Mouse (Mus musculus) kidney, embryonic 15.5 days (tissue): ENCODE data around the gene Sytl1. TPM values are rescaled to one million over a fixed set of nuclear protein-coding genes. Genes with fewer than 3 reads are reported as not detected.

ENCODE experiments used
- ATAC-seq: fragments of 200-750 bp; cut with Nextera tagmentation; replicated peaks from 2 replicates; pipeline ENCODE4 v1.8.0; 2017; ENCODE audit warnings: moderate TSS enrichment; ENCODE audit not compliant: low FRiP score
- H3K27ac ChIP-seq: fragments of 300-500 bp; sonication (generic); 2 replicates; pipeline ENCODE4 v1.5.1; 2015; ENCODE audit warnings: mild to moderate bottlenecking, inconsistent platforms
- H3K27me3 ChIP-seq: fragments of 300-500 bp; sonication (generic); 2 replicates; pipeline ENCODE4 v1.6.1; 2015; ENCODE audit warnings: inconsistent platforms
- H3K36me3 ChIP-seq: fragments of 300-500 bp; sonication (generic); 2 replicates; pipeline ENCODE4 v1.6.1; 2015; ENCODE audit warnings: inconsistent platforms
- H3K4me1 ChIP-seq: fragments of 300-500 bp; sonication (generic); 2 replicates; pipeline ENCODE4 v1.6.1; 2015; ENCODE audit warnings: inconsistent platforms
- H3K4me2 ChIP-seq: fragments of 300-500 bp; sonication (generic); 2 replicates; pipeline ENCODE4 v1.6.1; 2015; ENCODE audit warnings: moderate library complexity, mild to moderate bottlenecking, inconsistent platforms
- H3K4me3 ChIP-seq: fragments of 300-500 bp; sonication (generic); replicated peaks from 2 replicates; pipeline ENCODE4 v1.5.1; 2015; ENCODE audit warnings: mild to moderate bottlenecking, inconsistent platforms
- H3K9ac ChIP-seq: fragments of 300-500 bp; sonication (generic); 2 replicates; pipeline ENCODE4 v1.6.1; 2015; ENCODE audit warnings: mild to moderate bottlenecking, inconsistent platforms
- H3K9me3 ChIP-seq: fragments of 300-500 bp; sonication (generic); replicated peaks from 2 replicates; pipeline ENCODE4 v1.6.1; 2016; ENCODE audit warnings: inconsistent platforms
- WGBS: fragments of 180-500 bp; shearing (Covaris S2); methylation state at CpG from one replicate; pipeline ENCODE4 v1.1.7; 2015; ENCODE audit warnings: mixed read lengths; 5-methylcytosine and 5-hydroxymethylcytosine counted together
- polyA plus RNA-seq: library from polyadenylated mRNA; unstranded; fragments of >200 nt; fragmentation: Nextera tagmentation; extraction: Ambion mirVana; gene quantifications from 2 replicates; pipeline ENCODE4 v1.2.1, GENCODE M21; 2015

Sytl1 gene
- polyA plus RNA-seq, 1 experiment from 2014 or later = 0.96 TPM

DNA sequence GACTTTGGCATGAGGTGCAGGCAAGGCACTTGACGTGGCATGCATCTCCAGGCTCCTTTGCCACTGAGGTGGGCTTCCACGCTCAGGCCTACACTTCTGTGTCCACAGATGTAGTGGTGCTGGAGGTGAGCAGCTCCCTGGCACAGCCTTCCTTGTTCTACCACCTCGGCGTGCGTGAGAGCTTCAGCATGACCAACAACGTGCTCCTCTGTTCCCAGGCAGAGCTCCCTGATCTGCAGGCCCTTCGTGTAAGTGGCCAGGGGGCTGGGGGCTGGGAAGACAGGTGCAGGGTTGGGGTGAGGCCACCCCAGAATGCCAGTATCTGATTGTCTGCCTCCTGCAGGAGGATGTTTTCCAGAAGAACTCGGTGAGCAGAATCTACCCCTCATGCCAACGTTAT, 20.2 kb downstream of the Sytl1 start:
- no peaks in the 10 kb centered on the region for H3K9me3 ChIP-seq
- H3K27ac ChIP-seq = no peak overlapping the region
- no peak overlapping the region for H3K4me2 ChIP-seq
- peaks cover 37% of the 10 kb centered on the region for H3K4me1 ChIP-seq
- H3K9ac ChIP-seq = no peak overlapping the region
- H3K27me3 ChIP-seq = peaks cover 55% of the 10 kb centered on the region
- H3K4me3 ChIP-seq = no peak overlapping the region
- no peak for ATAC-seq
- no peaks in the 10 kb centered on the region for H3K36me3 ChIP-seq
- 65% methylated on average over 9 of the region's 9 CpGs for WGBS

DNA sequence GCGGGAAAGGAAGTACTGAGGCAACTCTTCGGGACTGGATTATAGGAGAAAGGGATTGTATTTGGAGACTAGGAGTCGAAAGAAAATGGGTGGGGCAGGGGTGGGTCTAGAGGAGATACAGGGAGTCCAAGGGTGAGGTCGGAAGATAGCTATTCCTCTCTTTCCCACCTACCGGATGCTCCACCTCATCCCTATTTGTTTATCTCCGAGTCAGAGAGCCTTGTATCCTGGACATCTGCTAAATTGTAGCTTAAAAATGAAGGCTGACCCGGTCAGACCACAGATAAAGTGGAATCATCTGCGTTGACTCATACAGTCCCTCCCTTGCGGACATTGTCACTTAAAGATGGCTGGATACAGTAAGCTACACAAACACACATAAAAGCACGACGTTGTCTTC, 21.0 kb downstream of the Sytl1 start:
- Histone ChIP-seq H3K9ac (0 out of 2 replicates have a peak overlapping the region, but pooled peaks have one; percentile 5), H3K9me3 (no peaks in the 10 kb centered on the region), H3K27ac (0 out of 2 replicates have a peak overlapping the region, but pooled peaks have one; percentile 81), H3K36me3 (no peaks in the 10 kb centered on the region), H3K27me3 (peaks cover 47% of the 10 kb centered on the region), H3K4me3 (peak overlapping the region; percentile 67), H3K4me1 (peaks cover 31% of the 10 kb centered on the region), H3K4me2 (peak overlapping the region; percentile 98)
- WGBS = 29% methylated on average over 11 of the region's 11 CpGs
- ATAC-seq = no peak

GRCm38 (mm10) chr4:133240934-133241908, 21.7 kb downstream of the Sytl1 start:
- Histone ChIP-seq H3K4me2 (peak overlapping the region; percentile 98), H3K27ac (peak overlapping the region; percentile 81), H3K27me3 (peaks cover 40% of the 10 kb centered on the region), H3K9ac (peak overlapping the region; percentile 62), H3K36me3 (no peaks in the 10 kb centered on the region), H3K9me3 (no peaks in the 10 kb centered on the region), H3K4me1 (peaks cover 27% of the 10 kb centered on the region), H3K4me3 (peak overlapping the region; percentile 67)
- WGBS = under 1% methylated on average over 78 of the region's 78 CpGs
- peak; percentile 94 for ATAC-seq

DNA sequence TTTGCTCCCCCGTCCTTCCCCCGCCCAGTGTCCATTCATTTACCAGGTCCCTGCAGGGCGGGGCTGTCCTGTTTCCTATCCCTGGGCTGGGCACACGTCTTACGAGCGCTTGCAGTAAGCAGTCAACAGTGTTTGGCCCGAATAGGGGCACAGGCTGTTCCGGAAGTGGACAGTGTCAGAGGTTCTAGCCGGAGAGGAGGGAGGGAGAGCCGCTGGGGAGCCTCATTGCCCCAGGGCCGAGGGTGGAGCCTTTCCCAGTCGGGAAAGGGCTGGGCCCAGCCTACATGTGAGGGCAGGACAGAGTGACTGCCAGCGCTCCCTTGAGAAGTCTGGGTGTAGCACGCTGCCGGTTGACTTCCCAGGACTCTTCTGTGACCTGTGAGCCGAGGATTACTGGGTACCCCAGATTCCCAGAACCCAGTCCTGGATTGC, 22.4 kb downstream of the Sytl1 start, which contains the start of gene Map3k6:
TSS of gene Map3k6 (plus strand) at position 329 of the 432 bp plus-strand sequence.
- peak within 1 kb of the TSS; percentile 98 for H3K4me2 ChIP-seq
- peaks cover 36% of the 10 kb centered on the region for H3K27me3 ChIP-seq
- 3% methylated on average over 16 of the region's 16 CpGs for WGBS
- H3K4me3 ChIP-seq = peak within 1 kb of the TSS; percentile 67
- ATAC-seq = peak; percentile 38
- peaks cover 27% of the 10 kb centered on the region for H3K4me1 ChIP-seq
- H3K27ac ChIP-seq = peak within 1 kb of the TSS; percentile 81
- no peaks in the 10 kb centered on the region for H3K9me3 ChIP-seq
- H3K36me3 ChIP-seq = no peaks in the 10 kb centered on the region
- H3K9ac ChIP-seq = peak within 1 kb of the TSS; percentile 62

DNA sequence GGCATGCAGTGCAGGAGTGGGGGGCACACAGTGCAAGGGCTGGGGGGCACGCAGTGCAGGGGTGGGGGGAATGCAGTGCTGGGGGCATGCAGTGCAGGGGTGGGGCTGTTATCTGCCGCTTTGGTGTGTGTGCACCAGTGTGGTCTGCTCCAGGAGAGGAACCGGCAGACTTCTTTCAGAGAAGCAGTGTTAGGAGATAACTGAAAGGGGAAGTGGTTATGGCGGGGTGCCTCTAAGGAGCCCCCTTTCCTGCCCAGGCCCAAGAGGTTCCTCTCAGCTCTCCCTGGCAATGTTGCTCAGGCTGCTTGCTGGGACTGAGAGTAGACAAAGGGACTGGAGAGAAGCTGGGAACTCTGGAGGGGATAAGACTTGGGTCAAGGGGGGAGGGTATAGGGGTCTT, 25.0 kb downstream of the Sytl1 start:
- Histone ChIP-seq H3K4me2 (no peak overlapping the region), H3K4me1 (peaks cover 19% of the 10 kb centered on the region), H3K27ac (no peak overlapping the region), H3K9ac (no peak overlapping the region), H3K36me3 (no peaks in the 10 kb centered on the region), H3K9me3 (no peaks in the 10 kb centered on the region), H3K27me3 (peaks cover 20% of the 10 kb centered on the region), H3K4me3 (no peak overlapping the region)
- WGBS = 73% methylated on average over 4 of the region's 4 CpGs
- ATAC-seq = no peak

DNA sequence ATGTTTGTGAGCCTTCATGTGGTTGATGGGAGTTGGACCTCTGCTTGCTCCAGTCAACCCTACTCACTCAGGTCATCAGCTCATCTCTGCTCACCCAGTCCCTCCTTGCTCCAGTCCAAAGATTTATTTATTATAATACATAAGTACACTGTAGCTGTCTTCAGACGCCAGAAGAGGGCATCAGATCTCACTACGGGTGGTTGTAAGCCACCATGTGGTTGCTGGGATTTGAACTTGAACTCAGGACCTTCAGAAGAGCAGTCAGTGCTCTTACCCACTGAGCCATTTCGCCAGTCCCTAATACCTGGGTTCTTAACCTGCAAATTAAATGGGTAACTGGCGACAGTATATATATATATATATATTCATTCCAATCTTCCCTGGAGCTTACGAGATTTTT, 27.5 kb downstream of the Sytl1 start:
- Histone ChIP-seq H3K4me3 (no peak overlapping the region), H3K9me3 (no peaks in the 10 kb centered on the region), H3K36me3 (no peaks in the 10 kb centered on the region), H3K27ac (no peak overlapping the region), H3K27me3 (peaks cover 8% of the 10 kb centered on the region; the same call in 1 of the 2 replicates), H3K4me1 (peaks cover 4% of the 10 kb centered on the region), H3K4me2 (no peak overlapping the region), H3K9ac (no peak overlapping the region)
- no peak for ATAC-seq
- 80% methylated on average over 5 of the region's 5 CpGs for WGBS

DNA sequence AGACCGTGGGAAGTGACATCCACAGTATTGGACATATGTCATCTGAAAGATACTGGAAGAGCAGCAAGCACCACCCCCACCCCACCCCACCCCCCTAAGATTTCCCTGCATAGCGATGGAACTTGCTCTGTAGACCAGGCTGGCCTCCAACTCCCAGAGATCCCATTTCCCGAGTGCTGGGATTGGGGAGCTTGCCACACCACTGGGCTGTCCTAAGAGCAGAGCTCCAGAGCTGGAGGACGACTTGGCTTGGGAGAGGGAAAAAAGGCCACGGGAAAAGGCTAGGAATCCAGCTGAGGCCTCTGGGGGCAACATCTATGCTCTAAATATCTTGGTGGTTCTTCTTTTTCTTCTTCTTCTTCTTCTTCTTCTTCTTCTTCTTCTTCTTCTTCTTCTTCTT, 28.1 kb downstream of the Sytl1 start:
- H3K4me3 ChIP-seq = no peak overlapping the region
- 54% methylated on average over 5 of the region's 5 CpGs for WGBS
- H3K9me3 ChIP-seq = no peaks in the 10 kb centered on the region
- no peaks in the 10 kb centered on the region for H3K36me3 ChIP-seq
- no peak for ATAC-seq
- H3K27ac ChIP-seq = no peak overlapping the region
- H3K27me3 ChIP-seq = peaks cover 8% of the 10 kb centered on the region; the same call in 1 of the 2 replicates
- H3K9ac ChIP-seq = no peak overlapping the region
- no peak overlapping the region for H3K4me2 ChIP-seq
- no peaks in the 10 kb centered on the region for H3K4me1 ChIP-seq

DNA sequence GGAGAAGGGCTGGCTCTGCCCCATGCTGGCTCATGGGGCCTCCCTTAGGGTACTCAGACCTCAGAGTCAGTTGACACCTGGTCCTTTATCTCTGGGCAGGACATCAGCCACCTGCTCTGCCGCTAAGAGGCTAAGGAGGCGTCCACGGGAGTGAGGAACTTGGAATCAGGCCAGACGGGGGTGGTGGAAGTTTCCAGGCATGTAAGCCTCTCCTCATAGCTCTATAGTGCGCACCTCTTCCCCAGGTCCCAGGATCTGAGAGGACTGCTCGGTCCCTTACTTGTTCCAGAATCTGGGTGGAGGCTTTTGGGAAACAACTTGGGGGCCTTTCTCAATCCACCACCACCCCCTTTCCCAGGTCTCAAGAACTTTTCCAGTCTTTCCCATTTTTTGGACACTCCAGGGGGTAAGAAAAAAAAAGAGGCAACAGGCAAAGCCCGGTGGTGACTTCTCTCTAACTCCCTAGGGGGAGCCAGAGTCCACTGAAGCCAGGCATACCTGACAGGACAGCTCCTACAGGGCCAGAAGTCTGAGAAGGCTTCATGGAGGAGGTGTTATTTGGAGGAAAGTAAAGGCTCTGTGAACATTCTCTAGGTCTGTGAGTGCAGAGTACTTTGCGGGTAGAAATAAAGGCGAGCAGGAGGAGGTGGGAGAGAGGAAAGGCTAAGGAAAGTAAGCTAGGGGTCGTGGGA, 29.5 kb downstream of the Sytl1 start:
- 33% methylated on average over 10 of the region's 10 CpGs for WGBS
- H3K9me3 ChIP-seq = no peaks in the 10 kb centered on the region
- H3K4me2 ChIP-seq = no peak overlapping the region
- H3K4me3 ChIP-seq = no peak overlapping the region
- no peak overlapping the region for H3K9ac ChIP-seq
- H3K36me3 ChIP-seq = no peaks in the 10 kb centered on the region
- no peaks in the 10 kb centered on the region for H3K4me1 ChIP-seq
- no peaks in the 10 kb centered on the region for H3K27me3 ChIP-seq
- H3K27ac ChIP-seq = no peak overlapping the region
- no peak for ATAC-seq

DNA sequence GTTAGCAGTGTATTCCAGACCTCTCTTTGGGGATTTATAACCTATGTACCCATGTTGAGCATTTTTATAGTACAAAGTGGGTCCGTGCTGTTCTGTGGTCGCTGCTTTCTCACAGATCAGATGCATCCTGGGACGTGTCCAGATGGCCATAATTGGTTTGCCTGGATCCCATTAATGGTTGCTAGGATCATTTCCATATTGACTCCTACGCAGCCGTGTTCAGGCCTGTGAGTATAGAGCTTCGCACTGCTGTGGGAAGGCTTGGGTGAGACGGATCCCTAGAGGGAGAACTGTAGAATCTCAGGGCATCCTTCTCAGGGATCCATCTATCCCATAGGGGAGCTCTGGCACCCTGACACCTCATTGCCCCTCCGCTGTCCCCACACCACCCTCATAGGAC, 33.3 kb downstream of the Sytl1 start:
- no peaks in the 10 kb centered on the region for H3K9me3 ChIP-seq
- ATAC-seq = no peak
- no peak overlapping the region for H3K27ac ChIP-seq
- H3K4me2 ChIP-seq = no peak overlapping the region
- H3K4me3 ChIP-seq = no peak overlapping the region
- no peaks in the 10 kb centered on the region for H3K36me3 ChIP-seq
- 75% methylated on average over 8 of the region's 8 CpGs for WGBS
- peaks cover 9% of the 10 kb centered on the region; the same call in 1 of the 2 replicates for H3K4me1 ChIP-seq
- no peaks in the 10 kb centered on the region for H3K27me3 ChIP-seq
- H3K9ac ChIP-seq = no peak overlapping the region

DNA sequence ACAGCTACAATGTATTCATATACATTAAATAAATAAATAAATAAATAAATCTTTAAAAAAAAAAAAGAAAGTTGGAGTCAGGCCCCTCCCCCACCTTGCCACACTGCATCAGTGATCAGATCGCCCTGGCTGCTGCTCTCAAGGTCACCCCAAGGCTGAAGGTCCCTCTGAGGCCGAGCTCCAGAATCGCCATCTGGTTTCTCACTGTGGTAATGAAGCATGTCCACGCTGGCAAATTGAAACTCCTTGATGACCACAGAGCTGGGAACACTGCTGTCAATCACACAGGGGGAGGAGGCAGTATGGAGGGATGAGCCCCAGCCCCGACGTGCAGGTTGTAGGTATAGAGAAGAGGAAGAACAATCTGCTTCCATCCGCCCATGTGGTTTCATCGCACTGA, 35.3 kb downstream of the Sytl1 start:
- H3K27me3 ChIP-seq = no peaks in the 10 kb centered on the region
- 48% methylated on average over 8 of the region's 8 CpGs for WGBS
- no peak overlapping the region for H3K4me2 ChIP-seq
- no peak for ATAC-seq
- no peaks in the 10 kb centered on the region for H3K36me3 ChIP-seq
- no peaks in the 10 kb centered on the region for H3K9me3 ChIP-seq
- no peak overlapping the region for H3K9ac ChIP-seq
- peaks cover 15% of the 10 kb centered on the region for H3K4me1 ChIP-seq
- no peak overlapping the region for H3K4me3 ChIP-seq
- no peak overlapping the region for H3K27ac ChIP-seq

GRCm38 (mm10) chr4:133226073-133226472, 36.8 kb downstream of the Sytl1 start:
- no peaks in the 10 kb centered on the region for H3K36me3 ChIP-seq
- H3K4me3 ChIP-seq = no peak overlapping the region
- WGBS = 63% methylated on average over 10 of the region's 10 CpGs
- ATAC-seq = no peak
- peaks cover 7% of the 10 kb centered on the region; the same call in 1 of the 2 replicates for H3K27me3 ChIP-seq
- H3K4me1 ChIP-seq = peaks cover 27% of the 10 kb centered on the region
- H3K27ac ChIP-seq = no peak overlapping the region; the same call in 1 of the 2 replicates
- no peak overlapping the region for H3K4me2 ChIP-seq
- no peaks in the 10 kb centered on the region for H3K9me3 ChIP-seq
- H3K9ac ChIP-seq = no peak overlapping the region

DNA sequence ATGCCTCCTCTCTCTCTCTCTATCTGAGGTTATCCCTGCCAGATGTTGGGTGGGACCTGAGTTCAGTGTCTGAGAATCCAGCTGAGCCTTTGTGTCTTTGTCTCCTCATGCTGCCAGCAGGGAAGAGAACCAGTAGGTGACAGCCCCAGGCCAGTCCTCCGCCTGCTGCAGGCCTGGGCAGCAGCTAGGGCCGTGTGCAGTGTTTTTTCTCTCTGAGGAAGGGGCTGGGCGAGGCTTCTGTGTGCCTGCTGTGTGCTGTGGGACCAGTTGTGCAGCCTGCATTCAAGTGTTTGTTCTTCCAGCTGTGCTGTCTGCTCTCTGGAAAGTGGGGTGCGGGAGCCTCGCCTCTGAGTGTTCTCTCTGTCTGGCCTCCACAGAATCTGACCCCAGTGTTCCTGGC, 39.0 kb downstream of the Sytl1 start:
- WGBS = 66% methylated on average over 5 of the region's 5 CpGs
- peaks cover 35% of the 10 kb centered on the region for H3K4me1 ChIP-seq
- no peak overlapping the region for H3K4me2 ChIP-seq
- H3K4me3 ChIP-seq = no peak overlapping the region
- H3K36me3 ChIP-seq = no peaks in the 10 kb centered on the region
- no peak overlapping the region for H3K9ac ChIP-seq
- peaks cover 16% of the 10 kb centered on the region; the same call in 1 of the 2 replicates for H3K27me3 ChIP-seq
- ATAC-seq = no peak
- H3K9me3 ChIP-seq = no peaks in the 10 kb centered on the region
- no peak overlapping the region for H3K27ac ChIP-seq
